Mouse (Mus musculus) midbrain, embryonic 16.5 days (tissue): ENCODE measurements at regions not wholly inside any gene's neighbourhood (a gene's known extent, or its start where the extent isn't known, plus 50 kb on each side); places are given as distances from the start of the nearest gene placed in this dataset.
A peak's percentile ranks its signal among the peaks of the same experiment; 100 is the strongest.

Experiments used
- ATAC-seq: fragments of 200-750 bp; cut with Nextera tagmentation; 2 replicates; pipeline ENCODE4 v1.8.0; 2017; ENCODE audit warnings: moderate TSS enrichment
- H3K27ac ChIP-seq: fragments of 300-500 bp; sonication (generic); 2 replicates; pipeline ENCODE4 v1.5.1; 2014; ENCODE audit warnings: mild to moderate bottlenecking, low read length, mixed read lengths
- H3K27me3 ChIP-seq: fragments of 300-500 bp; sonication (generic); 2 replicates; pipeline ENCODE4 v1.6.1; 2014; ENCODE audit warnings: low read depth, low read length, mixed read lengths; ENCODE audit not compliant: control insufficient read depth, insufficient read depth
- H3K36me3 ChIP-seq: fragments of 300-500 bp; sonication (generic); 2 replicates; pipeline ENCODE4 v1.6.1; 2014; ENCODE audit warnings: mild to moderate bottlenecking, low read length, moderate library complexity, mixed read lengths; ENCODE audit not compliant: control insufficient read depth, insufficient read depth
- H3K4me1 ChIP-seq: fragments of 300-500 bp; sonication (generic); 2 replicates; pipeline ENCODE4 v1.6.1; 2014; ENCODE audit warnings: mild to moderate bottlenecking, low read length, mixed read lengths; ENCODE audit not compliant: control insufficient read depth, insufficient read depth
- H3K4me2 ChIP-seq: fragments of 300-500 bp; sonication (generic); 2 replicates; pipeline ENCODE4 v1.6.1; 2014; ENCODE audit warnings: mild to moderate bottlenecking, low read length, mixed read lengths
- H3K4me3 ChIP-seq: fragments of 300-500 bp; sonication (generic); 2 replicates; pipeline ENCODE4 v1.5.1; 2014; ENCODE audit warnings: low read depth, mild to moderate bottlenecking, low read length, moderate library complexity, mixed read lengths
- H3K9ac ChIP-seq: fragments of 300-500 bp; sonication (generic); 2 replicates; pipeline ENCODE4 v1.6.1; 2014; ENCODE audit warnings: low read depth, low read length, mixed read lengths
- H3K9me3 ChIP-seq: fragments of 300-500 bp; sonication (generic); replicated peaks from 2 replicates; pipeline ENCODE4 v1.6.1; 2014; ENCODE audit warnings: mild to moderate bottlenecking, low read length, mixed read lengths; ENCODE audit not compliant: control insufficient read depth, poor library complexity, severe bottlenecking
- WGBS: fragments of 180-500 bp; shearing (Covaris S2); extraction: QIAGEN DNeasy Blood & Tissue Kit; methylation state at CpG from one replicate; pipeline ENCODE4 v1.1.7; 2014; 5-methylcytosine and 5-hydroxymethylcytosine counted together

GRCm38 (mm10) chr5:74121861-74122630 lies 53.8 kb upstream of the Usp46 start:
- no peak overlapping the region for H3K4me2 ChIP-seq
- H3K9ac ChIP-seq = no peak overlapping the region
- no peak overlapping the region for H3K27ac ChIP-seq
- no peaks in the 10 kb centered on the region for H3K4me1 ChIP-seq
- no peak for ATAC-seq
- H3K36me3 ChIP-seq = no peaks in the 10 kb centered on the region
- H3K9me3 ChIP-seq = no peaks in the 10 kb centered on the region; the same call in 1 of the 2 replicates
- H3K27me3 ChIP-seq = no peaks in the 10 kb centered on the region
- H3K4me3 ChIP-seq = no peak overlapping the region
- 79% methylated on average over 9 of the region's 9 CpGs for WGBS

DNA sequence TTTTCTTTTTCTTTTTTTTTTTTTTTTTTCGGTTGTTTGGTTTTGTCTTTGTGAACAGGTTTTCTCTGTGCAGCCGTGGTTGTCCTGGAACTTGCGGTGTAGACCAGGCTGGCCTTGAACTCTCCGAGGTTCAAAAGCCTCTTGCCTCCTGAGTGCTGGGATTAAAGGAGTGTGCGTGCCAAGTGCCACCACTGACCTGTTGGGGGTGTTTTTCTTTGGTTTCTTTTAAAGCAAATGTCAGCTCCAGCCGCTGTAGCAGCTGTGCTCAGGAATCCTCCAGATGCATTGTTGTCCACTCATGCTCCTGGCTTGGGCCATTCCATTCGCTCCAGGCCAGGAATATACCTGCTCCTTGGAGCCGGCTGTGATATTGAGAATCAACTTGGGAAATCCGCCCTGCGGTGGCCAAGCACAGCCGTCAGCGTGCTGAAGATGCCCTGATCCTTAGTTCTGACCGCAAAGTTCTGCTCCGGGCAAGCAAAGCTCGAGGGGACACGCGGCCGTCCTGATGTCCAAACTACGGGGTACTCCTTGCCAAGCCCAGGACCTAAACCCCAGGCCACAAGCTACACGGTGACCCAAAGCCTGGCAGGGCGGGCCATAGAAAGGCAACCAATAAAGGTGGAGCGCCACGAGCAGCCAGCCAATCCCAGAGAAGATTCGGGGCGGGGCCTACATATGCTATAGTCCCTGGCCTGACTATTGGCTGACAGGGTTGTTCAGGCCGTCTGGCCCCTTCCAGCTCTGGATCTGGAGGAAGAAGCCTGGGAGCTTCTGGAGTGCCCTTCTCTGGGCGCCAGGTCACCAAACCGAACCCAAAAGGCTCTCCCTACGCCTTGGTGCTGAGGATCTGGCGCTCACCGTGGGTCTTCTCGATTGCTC lies 58.0 kb upstream of the Usp46 start:
- ATAC-seq = peak; percentile 96
- peak overlapping the region; percentile 54; the same call in 1 of the 2 replicates for H3K9ac ChIP-seq
- no peaks in the 10 kb centered on the region for H3K27me3 ChIP-seq
- H3K9me3 ChIP-seq = no peaks in the 10 kb centered on the region; the same call in 1 of the 2 replicates
- no peaks in the 10 kb centered on the region for H3K4me1 ChIP-seq
- peak overlapping the region; percentile 38 for H3K4me3 ChIP-seq
- 60% methylated on average over 32 of the region's 32 CpGs for WGBS
- H3K27ac ChIP-seq = no peak overlapping the region
- H3K36me3 ChIP-seq = no peaks in the 10 kb centered on the region
- peak overlapping the region; percentile 50 for H3K4me2 ChIP-seq

GRCm38 (mm10) chr5:74127518-74127917 lies 59.3 kb upstream of the Usp46 start:
- no peak overlapping the region for H3K27ac ChIP-seq
- H3K4me3 ChIP-seq = no peak overlapping the region
- ATAC-seq = no peak
- no peaks in the 10 kb centered on the region for H3K36me3 ChIP-seq
- WGBS = 90% methylated on average over 6 of the region's 6 CpGs
- no peak overlapping the region for H3K4me2 ChIP-seq
- no peaks in the 10 kb centered on the region; the same call in 1 of the 2 replicates for H3K9me3 ChIP-seq
- H3K27me3 ChIP-seq = no peaks in the 10 kb centered on the region
- no peaks in the 10 kb centered on the region for H3K4me1 ChIP-seq
- H3K9ac ChIP-seq = no peak overlapping the region

DNA sequence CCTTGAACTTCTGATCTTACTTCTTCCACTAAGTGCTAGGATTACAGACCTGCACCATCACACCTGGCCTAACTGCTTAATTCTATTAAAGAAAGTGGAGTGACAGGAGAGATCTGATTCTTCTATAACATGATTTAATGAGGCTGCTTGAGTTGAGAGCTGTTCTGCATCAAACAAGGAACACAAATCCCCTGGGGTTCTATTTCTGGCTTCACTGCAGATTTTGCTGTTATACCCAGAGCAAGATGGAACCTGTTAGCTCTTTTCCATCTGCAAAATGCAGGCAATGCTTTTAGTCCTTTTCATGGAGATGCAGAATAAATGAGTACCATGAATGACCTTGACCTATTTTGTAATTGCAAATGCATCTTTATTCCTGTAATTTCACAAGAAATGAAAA lies 61.4 kb upstream of the Usp46 start:
- no peaks in the 10 kb centered on the region for H3K9me3 ChIP-seq
- H3K4me2 ChIP-seq = no peak overlapping the region
- no peak overlapping the region for H3K27ac ChIP-seq
- no peaks in the 10 kb centered on the region for H3K36me3 ChIP-seq
- no peaks in the 10 kb centered on the region for H3K4me1 ChIP-seq
- H3K27me3 ChIP-seq = no peaks in the 10 kb centered on the region
- no peak overlapping the region for H3K4me3 ChIP-seq
- ATAC-seq = no peak
- H3K9ac ChIP-seq = no peak overlapping the region

- Histone ChIP-seq H3K27me3 (no peaks in the 10 kb centered on the region), H3K4me2 (no peak overlapping the region), H3K4me3 (no peak overlapping the region), H3K36me3 (no peaks in the 10 kb centered on the region), H3K27ac (no peak overlapping the region), H3K9me3 (no peaks in the 10 kb centered on the region), H3K4me1 (no peaks in the 10 kb centered on the region), H3K9ac (no peak overlapping the region)
- WGBS = 41% methylated on average over 8 of the region's 8 CpGs
- ATAC-seq = no peak
These were observed 62.4 kb upstream of the Rasl11b start for GRCm38 (mm10) chr5:74132671-74133070.

GRCm38 (mm10) chr5:74136377-74136776 lies 58.7 kb upstream of the Rasl11b start:
- WGBS = 72% methylated on average over 5 of the region's 5 CpGs
- Histone ChIP-seq H3K4me1 (no peaks in the 10 kb centered on the region), H3K36me3 (no peaks in the 10 kb centered on the region), H3K4me3 (no peak overlapping the region), H3K9me3 (no peaks in the 10 kb centered on the region), H3K27me3 (no peaks in the 10 kb centered on the region), H3K9ac (no peak overlapping the region), H3K27ac (no peak overlapping the region), H3K4me2 (no peak overlapping the region)
- no peak for ATAC-seq

- H3K9ac ChIP-seq = no peak overlapping the region
- H3K36me3 ChIP-seq = no peaks in the 10 kb centered on the region
- no peaks in the 10 kb centered on the region for H3K27me3 ChIP-seq
- no peaks in the 10 kb centered on the region for H3K9me3 ChIP-seq
- H3K4me3 ChIP-seq = no peak overlapping the region
- no peak for ATAC-seq
- H3K27ac ChIP-seq = no peak overlapping the region
- no peaks in the 10 kb centered on the region for H3K4me1 ChIP-seq
- 58% methylated on average over 5 of the region's 5 CpGs for WGBS
- H3K4me2 ChIP-seq = no peak overlapping the region
These were observed 58.1 kb upstream of the Rasl11b start for GRCm38 (mm10) chr5:74136868-74137439.

DNA sequence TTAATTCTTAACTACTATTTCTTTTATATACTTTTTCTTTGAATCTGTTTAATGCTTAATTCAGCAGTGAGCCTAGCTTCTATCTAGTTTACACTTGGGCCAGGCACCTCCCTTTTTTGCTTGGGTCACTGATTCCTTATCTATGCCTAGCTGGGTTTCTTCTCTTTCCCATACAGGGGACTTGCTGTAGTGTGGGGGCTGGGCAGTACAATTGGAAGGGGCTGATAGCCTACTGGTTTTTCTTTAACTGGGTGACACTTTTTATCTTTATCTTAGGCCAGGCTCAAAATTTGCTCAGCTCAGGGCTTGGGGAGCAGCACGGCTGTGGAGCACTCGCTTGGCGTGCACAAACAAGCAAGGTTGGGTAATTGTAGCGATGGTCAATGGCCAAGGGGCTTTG lies 51.1 kb upstream of the Rasl11b start:
- no peaks in the 10 kb centered on the region for H3K27me3 ChIP-seq
- 92% methylated on average over 4 of the region's 4 CpGs for WGBS
- no peaks in the 10 kb centered on the region for H3K4me1 ChIP-seq
- H3K27ac ChIP-seq = no peak overlapping the region
- no peaks in the 10 kb centered on the region for H3K9me3 ChIP-seq
- ATAC-seq = no peak
- H3K36me3 ChIP-seq = no peaks in the 10 kb centered on the region
- no peak overlapping the region for H3K9ac ChIP-seq
- H3K4me3 ChIP-seq = no peak overlapping the region
- H3K4me2 ChIP-seq = no peak overlapping the region

GRCm38 (mm10) chr5:74144765-74145164 lies 50.3 kb upstream of the Rasl11b start:
- H3K27me3 ChIP-seq = no peaks in the 10 kb centered on the region
- no peak overlapping the region for H3K27ac ChIP-seq
- H3K9ac ChIP-seq = no peak overlapping the region
- WGBS = 88% methylated on average over 5 of the region's 5 CpGs
- ATAC-seq = no peak
- no peak overlapping the region for H3K4me3 ChIP-seq
- no peaks in the 10 kb centered on the region for H3K9me3 ChIP-seq
- H3K4me2 ChIP-seq = no peak overlapping the region
- no peaks in the 10 kb centered on the region for H3K4me1 ChIP-seq
- no peaks in the 10 kb centered on the region for H3K36me3 ChIP-seq
